Mouse (Mus musculus): ENCODE results near the gene Slc26a1. TPM values are rescaled to one million over a fixed set of nuclear protein-coding genes. Genes with fewer than 3 reads are reported as not detected.

Slc26a1 gene
- total RNA-seq, 1 experiment from 2014 or later: not detected

DNA sequence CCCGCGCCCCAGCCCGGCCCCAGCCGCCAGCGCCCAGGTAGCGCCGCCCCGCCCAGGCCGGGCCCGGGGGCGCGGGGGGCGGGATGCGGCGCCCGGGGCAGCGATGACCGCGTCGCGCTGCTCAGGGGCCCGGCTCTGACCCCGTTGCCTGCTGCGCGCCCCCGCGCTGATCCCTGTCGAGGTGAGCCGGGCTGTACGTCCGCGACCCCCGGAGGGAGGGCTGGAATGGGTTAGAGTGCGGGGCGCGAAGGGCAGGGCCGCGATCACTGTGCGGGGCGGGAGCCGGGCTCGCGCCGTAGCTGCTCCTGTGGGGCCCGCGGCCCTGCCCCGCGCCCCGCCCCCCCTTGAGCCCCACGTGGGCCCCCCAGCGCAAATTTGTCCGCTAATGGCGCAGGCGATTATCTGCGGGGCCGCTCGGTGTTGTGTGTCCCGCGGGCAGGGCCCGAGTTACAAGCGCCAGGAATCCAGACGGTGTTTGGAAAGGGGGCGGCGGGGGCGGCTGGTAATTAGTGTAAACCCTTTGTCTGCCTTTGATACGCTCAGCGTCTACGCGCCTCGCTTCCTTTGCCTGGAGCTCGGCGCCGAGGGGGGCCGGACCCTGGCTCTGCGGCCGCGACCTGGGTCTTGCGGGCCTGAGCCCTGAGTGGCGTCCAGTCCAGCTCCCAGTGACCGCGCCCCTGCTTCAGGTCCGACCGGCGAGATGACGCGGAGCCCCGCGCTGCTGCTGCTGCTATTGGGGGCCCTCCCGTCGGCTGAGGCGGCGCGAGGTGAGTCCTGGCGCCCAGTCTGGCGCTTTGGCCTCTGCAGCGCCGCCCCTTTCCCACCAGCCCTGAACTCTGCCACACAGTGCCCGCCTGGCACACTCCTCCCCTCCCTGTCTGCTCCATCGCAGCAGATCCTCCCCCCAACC, 19.2 kb upstream of the Slc26a1 start:
- ATAC-seq (replicated peaks; ENCODE audit: insufficient number of reproducible peaks, low FRiP score, low TSS enrichment, poor library complexity, severe bottlenecking): no peak

DNA sequence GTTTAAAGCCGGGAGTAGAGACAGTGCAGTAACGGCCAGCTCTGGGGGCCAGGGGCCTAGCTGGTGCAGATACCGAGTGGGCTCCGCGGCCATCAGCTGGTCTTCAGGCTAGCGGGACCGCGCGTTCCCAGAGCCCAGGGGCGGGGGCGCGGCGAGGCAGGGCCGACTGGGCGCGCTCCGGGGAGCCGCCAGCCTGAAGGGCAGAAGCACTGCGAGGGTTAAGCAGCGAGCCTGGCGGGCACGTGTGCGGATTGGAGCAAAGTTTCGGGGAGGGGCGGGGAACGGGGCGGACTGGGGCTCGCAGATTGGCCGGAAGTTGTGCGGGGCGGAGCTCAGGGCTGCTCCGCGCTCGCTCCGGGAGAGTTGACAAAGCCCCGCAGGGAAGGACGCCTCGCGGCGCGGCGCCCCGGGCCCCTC, 18.5 kb upstream of the Slc26a1 start:
- ATAC-seq (replicated peaks; ENCODE audit: insufficient number of reproducible peaks, low FRiP score, low TSS enrichment, poor library complexity, severe bottlenecking): peak; percentile 81

DNA sequence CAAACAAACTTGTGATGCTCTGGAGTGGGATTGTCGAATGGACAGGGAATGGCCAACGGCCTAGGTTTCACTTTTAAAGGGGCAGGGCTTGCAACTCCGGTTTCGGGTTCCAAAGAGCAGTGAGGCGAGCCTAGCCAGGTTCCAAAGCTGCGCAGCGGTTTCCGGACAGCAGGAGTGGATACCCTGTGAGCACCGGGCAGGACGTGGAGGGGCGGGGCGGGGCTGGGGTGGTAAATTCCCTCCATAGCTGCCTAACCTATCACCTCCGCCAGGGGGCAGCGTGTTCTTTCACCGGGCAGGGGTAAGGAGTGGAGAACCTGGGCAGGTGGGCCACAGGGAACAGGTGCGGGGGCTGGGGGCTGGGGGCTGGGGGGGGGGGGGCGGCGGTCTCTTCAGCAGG, 16.9 kb upstream of the Slc26a1 start, which contains the start of gene Fgfrl1:
Gene Fgfrl1, plus strand, starts transcription at position 112 of the 400 bp plus-strand sequence.
- ATAC-seq (replicated peaks; ENCODE audit: insufficient number of reproducible peaks, low FRiP score, low TSS enrichment, poor library complexity, severe bottlenecking): no peak; the same call in 1 of the 2 replicates

DNA sequence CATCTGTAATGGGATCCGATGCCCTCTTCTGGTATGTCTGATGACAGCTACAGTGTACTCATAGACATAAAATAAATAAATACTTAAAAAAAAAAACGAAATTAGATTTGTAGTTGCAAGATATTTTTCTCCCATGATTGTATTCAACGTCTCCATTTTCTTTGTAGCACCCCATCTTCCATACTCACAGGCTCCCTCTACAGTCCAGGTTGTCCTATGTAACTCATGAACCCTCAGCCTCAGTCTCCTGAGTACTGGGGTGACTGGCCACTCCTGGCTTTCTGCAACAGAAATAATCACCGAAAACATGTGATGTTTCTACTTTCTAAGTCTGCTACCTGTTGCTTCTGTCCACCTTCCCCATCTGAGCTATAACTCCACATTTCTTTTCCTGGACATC, 15.8 kb upstream of the Slc26a1 start:
- no peak for ATAC-seq (replicated peaks; ENCODE audit: insufficient number of reproducible peaks, low FRiP score, low TSS enrichment, poor library complexity, severe bottlenecking)

DNA sequence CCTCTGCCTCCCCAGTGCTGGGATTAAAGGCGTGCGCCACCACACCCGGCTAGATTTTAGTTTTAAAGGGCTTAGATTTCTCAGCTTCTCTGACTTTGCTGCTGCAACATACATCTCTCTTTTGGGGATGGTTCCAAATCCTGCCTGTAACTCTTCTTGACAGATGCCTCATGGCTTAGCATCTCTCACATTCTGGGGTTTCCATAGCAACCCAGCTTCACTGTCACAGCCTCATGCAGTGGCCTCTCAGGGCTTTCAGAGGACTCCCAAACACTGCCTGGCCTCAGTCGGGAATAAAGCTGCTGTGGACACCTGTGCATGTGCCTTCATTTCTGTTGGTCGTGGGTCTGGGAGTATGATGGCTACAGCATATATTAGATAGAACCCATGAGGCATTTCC, 13.7 kb upstream of the Slc26a1 start:
- no peak for ATAC-seq (replicated peaks; ENCODE audit: insufficient number of reproducible peaks, low FRiP score, low TSS enrichment, poor library complexity, severe bottlenecking)

DNA sequence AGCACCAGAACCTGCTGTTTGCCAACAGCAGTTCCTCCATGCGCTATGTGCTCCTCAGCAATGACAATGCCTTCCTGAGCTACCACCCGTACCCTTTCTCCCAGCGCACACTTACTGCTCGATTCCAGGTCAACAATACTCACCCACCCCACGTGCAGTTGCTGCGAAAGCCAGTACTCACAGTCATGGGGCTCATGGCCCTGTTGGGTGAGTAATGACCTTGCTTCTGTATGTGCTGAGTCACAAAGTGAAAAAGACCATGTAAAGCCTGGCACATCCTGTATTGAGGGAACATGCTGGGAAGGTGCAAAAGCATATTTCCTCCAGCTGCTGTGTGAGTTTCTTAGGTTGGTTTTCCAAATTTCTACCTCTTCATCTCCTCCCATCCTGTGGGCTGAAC, 5.5 kb upstream of the Slc26a1 start:
- ATAC-seq (replicated peaks; ENCODE audit: insufficient number of reproducible peaks, low FRiP score, low TSS enrichment, poor library complexity, severe bottlenecking): no peak

DNA sequence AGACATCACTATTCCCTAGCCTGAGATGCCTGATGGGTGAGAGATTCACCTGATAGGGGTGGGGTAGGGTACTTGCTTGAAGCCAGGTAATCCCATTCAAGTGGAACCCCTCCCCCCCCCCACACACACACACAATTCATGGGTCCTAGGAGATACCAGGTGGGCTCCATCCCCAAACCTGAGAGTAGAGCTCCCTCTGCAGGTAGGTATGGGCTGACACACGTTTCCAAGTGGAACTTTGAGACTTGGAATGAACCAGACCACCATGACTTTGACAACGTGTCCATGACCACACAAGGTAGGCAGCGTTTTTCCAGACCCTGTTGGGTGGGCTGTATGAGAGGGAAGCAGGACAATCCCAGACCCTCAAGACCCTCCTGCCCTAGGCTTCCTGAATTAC, 4.5 kb upstream of the Slc26a1 start:
- no peak for ATAC-seq (replicated peaks; ENCODE audit: insufficient number of reproducible peaks, low FRiP score, low TSS enrichment, poor library complexity, severe bottlenecking)

DNA sequence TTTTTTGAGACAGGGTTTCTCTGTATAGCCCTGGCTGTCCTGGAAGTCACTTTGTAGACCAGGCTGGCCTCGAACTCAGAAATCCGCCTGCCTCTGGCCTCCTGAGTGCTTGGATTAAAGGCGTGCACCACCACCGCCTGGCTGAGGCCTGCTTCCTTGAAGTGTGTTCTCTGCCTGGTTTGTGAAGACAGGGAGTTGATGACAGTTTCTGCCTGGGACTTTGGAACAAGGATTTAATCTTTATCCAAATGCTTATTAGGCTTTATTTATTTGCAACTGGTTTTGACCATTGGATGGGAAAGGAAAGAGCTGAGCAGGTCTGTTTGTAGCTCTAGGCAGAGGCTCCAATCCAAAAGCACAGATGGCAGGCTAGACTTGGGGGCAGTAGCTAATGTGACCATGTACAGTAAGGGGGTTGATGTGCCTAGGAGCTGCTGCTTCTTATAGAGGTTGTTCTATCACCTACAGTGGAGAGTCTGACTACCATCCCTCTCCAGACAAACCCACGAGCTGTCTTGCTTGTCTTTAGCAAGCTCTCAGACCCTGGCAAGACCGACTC, 3.0 kb upstream of the Slc26a1 start:
- ATAC-seq (replicated peaks; ENCODE audit: insufficient number of reproducible peaks, low FRiP score, low TSS enrichment, poor library complexity, severe bottlenecking): no peak

DNA sequence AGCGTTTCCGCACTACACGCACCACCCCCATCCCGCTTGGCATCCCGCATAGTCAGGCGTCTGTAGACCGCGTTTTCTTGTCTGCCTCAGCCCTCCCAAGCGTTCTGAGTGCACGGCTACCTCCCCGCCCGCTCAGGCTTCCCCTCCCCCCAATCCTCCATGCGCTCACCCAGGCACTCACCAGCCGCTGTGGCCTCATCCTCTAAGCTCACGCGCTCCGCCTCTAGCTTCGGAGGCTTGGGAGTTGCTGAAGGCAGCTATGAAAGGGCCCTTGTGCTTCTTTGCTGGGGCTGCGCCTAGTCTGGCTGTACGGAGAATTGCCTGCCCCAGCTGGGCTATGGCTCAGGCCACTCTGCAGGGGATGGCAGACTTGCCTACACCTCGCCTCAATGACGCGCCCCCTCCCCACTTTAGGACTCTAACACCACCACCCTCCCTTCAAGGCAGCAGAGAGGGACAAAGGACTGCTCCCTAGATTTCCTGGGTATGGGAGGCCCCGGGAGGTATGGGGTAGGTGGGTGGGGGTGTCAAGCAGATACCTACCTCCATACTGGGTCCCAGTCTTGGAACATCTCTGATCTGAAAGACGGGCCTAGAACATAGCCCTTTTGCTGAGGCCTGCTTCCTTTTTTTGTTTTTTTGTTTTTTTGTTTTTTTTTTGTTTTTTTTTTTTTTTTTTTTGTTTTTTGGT, 2.4 kb upstream of the Slc26a1 start:
- ATAC-seq (replicated peaks; ENCODE audit: insufficient number of reproducible peaks, low FRiP score, low TSS enrichment, poor library complexity, severe bottlenecking): no peak

DNA sequence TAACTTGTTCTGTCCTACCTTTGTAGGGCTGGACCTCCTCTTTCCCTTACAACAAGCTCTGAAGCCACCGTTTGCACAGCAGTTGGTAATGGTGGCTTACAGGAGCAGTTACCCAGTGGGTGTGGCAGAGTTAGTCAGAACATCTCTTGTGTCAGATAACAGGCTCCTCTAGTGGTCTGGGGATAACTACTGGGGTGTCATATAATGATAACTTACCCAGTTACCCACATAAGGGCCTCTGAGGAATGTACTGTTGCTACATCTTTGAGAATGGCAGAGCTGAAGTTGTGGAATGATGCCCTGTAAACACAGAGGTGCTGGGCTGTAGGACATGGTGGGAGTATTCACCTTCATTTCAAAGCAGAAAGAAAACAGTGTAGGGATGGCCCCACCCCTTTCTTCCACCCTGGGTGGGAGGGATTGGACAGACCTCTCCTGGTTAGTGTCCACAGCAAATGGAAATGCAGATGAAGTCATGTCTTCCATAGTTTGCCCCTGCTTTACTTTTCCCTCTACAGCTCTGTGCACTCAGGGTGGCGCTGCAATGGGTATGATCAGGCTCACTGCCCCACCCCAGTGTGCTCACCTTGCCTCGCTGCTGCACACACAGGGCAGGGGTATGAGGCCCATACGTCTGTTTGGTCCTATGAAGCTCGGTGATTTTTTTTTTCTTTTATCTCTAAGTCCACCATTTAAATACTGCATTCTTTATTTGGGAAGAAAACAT, 1.6 kb upstream of the Slc26a1 start:
- no peak for ATAC-seq (replicated peaks; ENCODE audit: insufficient number of reproducible peaks, low FRiP score, low TSS enrichment, poor library complexity, severe bottlenecking)

DNA sequence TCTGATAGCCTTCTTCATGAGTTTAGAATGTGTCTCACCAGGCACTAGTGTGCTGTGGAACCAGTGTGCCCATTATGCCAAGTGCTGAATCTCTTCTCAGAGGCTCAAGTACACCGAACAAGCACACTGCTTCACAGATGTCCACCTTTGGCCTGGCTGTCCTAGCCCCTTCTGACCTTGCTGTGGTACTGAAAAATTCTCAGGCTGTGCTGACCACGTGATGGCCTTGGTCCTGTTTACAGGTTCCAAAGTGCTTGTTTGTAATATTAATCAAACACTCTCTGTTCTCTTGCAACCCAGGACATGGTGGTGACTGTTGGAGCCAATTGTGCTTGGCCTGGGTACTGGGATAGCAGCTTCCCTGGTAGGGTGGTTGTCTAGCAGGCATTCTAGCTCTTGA, 745 bp downstream of the Slc26a1 start:
- ATAC-seq (replicated peaks; ENCODE audit: insufficient number of reproducible peaks, low FRiP score, low TSS enrichment, poor library complexity, severe bottlenecking): no peak

DNA sequence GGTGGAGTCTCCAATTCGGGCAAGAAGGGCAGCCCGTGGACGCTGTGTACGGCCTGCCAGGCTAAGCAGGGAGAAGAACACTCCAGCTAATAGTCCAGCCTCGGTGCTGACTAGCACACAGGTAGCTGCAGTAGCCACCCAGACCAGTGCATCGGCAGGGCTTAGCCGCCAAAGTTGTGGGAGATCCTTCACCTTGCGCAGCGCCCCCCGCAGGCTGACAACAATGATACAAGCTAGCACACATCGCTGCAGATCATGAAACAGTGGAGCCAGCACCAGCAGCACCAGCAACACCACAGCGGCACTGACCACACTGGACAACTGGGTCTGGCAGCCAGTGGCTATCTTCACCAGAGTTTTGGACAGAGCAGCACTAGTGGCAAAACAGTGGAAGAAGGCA, 3.6 kb downstream of the Slc26a1 start:
- no peak for ATAC-seq (replicated peaks; ENCODE audit: insufficient number of reproducible peaks, low FRiP score, low TSS enrichment, poor library complexity, severe bottlenecking)

DNA sequence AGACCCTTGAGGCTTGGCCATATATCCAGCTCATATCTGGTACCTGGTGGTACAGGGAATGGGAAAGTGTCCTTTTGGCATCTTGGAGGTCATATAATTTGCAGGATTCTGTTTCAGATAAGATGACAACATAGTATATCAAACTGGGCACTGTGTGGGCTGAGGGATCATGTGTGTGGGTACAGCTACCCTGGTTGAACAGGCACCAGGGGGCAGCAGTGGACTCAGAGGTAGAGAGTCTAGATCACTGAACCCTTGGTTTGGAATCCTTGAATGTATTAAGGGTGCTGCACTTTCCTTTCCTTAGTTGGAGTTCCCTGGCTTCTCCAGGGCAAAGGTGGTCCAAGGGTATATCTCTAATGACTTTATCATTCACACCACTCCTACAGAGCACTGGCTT, 4.6 kb downstream of the Slc26a1 start:
- no peak for ATAC-seq (replicated peaks; ENCODE audit: insufficient number of reproducible peaks, low FRiP score, low TSS enrichment, poor library complexity, severe bottlenecking)

DNA sequence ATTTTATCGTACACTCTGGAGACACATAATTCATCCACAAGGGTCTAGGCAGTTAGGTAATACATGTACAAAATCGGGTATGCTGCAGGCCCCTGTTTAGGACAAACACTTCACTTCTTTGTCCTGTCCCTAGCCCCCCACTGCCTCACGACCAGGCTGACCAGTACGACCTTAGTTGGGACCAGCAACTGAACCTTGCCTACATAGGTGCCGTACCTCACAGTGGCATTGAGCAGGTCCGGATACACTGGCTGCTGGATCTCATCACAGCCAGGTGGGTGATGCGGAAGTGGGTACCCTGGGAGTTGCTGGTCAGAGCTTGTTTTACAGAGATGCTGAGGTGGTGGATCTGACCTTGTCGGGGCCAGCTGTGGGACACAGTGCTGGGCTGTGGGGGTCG, 5.4 kb downstream of the Slc26a1 start:
- no peak for ATAC-seq (replicated peaks; ENCODE audit: insufficient number of reproducible peaks, low FRiP score, low TSS enrichment, poor library complexity, severe bottlenecking)

DNA sequence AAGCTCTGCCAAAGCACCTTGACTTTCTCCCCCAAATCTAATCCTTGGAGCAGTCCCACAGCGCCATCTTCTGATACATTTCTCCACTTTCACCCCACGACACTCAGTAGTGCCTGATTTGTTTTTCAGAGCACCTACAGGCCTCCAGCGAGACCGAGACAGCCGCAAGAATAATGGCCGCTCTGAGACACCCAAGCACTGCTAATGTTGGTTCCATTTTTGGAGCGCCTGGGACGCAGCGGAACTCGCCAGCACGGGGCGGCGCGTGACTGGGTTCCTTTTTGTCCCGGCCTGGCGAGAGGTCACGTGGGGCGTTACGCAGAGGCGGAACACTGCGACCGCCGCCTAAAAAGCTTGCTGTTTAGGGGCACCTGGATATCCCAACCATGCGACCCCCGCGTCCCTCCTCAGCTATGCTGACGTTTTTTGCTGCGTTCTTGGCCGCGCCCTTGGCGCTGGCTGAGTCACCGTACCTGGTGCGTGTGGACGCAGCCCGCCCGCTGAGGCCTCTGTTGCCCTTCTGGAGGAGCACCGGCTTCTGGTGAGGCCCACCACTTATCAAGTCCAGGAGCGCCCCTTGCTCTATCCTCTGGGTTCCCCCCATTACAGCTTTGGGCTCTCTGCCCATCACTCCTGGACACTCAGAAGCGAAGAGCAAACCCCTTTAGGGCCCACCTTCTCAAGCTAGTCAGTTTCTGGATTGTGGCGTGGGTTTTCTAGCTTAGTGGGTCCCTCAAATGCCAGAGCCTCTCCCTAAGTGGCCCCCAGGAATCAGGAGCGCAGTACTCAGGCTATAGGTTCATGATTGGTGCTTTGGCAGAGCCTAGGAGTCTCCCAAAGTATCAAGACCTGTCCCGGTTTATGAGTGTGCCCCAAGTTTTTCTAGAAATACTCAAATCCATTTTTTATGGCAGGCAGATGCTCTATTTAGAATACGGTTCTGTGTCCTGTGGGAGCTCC, 6.1 kb downstream of the Slc26a1 start, which contains the start of gene Dgkq:
Gene Dgkq, minus strand, starts transcription at position 696 of the 960 bp plus-strand sequence.
- peak; percentile 84 for ATAC-seq (replicated peaks; ENCODE audit: insufficient number of reproducible peaks, low FRiP score, low TSS enrichment, poor library complexity, severe bottlenecking)

DNA sequence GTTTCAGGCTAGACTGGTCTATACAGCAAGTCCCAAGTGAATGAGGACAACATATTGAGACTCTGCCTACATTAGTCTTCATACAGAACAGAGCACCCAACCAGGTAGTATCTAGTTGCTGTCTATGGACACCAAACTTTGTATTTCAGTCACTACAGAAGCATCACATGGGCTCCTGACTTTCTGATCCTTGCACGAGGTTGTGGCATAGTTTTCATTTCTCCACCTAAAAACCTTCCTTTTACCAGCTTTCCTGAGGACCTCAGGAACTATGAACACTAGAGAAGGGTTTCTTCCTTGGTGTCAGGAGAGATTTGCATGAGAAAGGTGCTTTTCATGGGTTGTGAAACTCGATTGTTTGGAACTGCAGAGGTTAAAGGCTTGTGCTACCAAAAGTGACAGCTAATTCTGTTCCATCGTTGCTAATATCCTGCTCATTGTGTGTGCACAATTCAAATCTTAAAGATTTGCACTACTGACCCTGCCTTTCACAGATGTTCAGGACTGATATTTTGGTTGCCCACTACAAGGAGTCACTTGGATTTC, 6.9 kb downstream of the Slc26a1 start:
- ATAC-seq (replicated peaks; ENCODE audit: insufficient number of reproducible peaks, low FRiP score, low TSS enrichment, poor library complexity, severe bottlenecking): no peak

DNA sequence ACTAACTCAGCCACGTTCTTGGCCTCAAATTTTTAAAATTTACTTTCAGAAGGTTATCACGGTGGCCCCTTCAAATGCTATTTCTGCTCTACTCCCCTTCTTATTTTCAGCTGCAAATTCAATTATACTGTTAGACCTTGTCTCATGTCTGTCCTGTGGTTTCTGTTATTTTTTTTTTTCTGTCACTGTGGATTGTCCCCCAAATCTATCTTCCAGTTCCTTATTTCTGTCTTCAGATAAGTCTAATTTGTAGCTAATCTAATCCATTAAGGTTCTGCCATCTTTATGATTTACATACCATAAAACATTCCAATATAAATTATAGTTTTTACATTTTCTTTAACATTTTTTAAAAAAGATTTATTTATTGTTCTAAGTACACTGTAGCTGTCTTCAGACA, 8.0 kb downstream of the Slc26a1 start:
- ATAC-seq (replicated peaks; ENCODE audit: insufficient number of reproducible peaks, low FRiP score, low TSS enrichment, poor library complexity, severe bottlenecking): no peak

DNA sequence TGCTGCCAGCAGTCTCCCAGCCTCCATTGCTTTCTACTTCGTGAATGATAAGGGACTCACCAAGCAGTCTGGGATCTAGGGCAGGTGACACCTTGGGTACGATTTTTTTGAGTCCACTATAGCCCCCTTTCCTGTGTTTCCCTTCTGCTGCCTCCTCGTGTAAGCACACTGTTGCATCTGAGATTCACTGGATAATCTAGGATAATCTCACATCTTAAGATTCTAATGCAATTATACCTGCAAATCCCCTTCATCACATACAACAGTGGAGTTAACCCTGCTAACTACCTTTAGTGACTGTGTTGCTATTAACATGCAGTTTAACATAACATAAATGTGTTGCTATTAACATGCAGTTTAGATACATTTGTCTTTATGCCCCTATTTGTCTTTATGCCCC, 10.3 kb downstream of the Slc26a1 start:
- ATAC-seq (replicated peaks; ENCODE audit: insufficient number of reproducible peaks, low FRiP score, low TSS enrichment, poor library complexity, severe bottlenecking): no peak
